Comparison of ENCODE assay signal across 12 mouse cellular contexts in the genomic region with DNA sequence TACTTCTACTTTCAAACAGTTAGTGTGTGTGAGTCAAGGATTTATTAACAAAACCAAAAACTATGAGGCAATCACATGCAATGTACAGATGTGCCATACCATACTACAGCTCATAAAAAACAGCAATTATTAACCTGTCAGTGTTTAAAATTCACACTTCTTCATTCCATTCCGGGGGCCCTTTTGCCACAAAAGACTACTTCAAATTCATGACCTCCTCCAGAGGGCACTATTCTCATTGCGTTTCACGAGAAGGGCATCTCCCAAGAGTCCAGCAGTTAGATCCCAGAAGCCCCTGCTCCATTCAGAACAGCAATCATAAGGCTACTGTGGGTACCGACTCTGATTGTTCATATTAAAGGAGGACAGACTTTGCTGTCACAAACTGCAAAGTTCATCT.
DNase-seq lines count a peak whose midpoint lies in the region; ATAC-seq and TF ChIP-seq lines count a peak whose summit lies in the region.
"Had no signal": no experiment of that assay in that cellular context is flagged by ENCODE, and none has a peak within 500 bp of the region (broad histone marks: within the 10 kb centered on the region; RNA-seq: fewer than 3 reads in every experiment).

No protein-coding gene starts in this region.

- peak; percentile 63 for TF ChIP-seq CTCF in kidney, postnatal 0 days (IDR thresholded peaks at IDR 0.05; ENCODE audit: low read depth)

- no peaks in the 10 kb centered on the region for H3K4me1 ChIP-seq in kidney, postnatal 0 days (replicated peaks; ENCODE audit: insufficient read depth, low read length)
- H3K4me1 ChIP-seq in kidney, embryonic 15.5 days, result peaks cover 21% of the 10 kb centered on the region
- peaks cover 14% of the 10 kb centered on the region for H3K4me1 ChIP-seq in midbrain, embryonic 13.5 days (replicated peaks)

- no peaks in the 10 kb centered on the region for H3K27me3 ChIP-seq in kidney, postnatal 0 days (ENCODE audit: insufficient read depth, low read length)
- H3K27me3 ChIP-seq in kidney, embryonic 15.5 days, result no peaks in the 10 kb centered on the region
- no peaks in the 10 kb centered on the region; the same call in 1 of the 2 replicates for H3K27me3 ChIP-seq in midbrain, embryonic 13.5 days
- H3K27me3 ChIP-seq: intestine, embryonic 15.5 days had no signal

- no peak overlapping the region for H3K4me2 ChIP-seq in kidney, postnatal 0 days (ENCODE audit: low read length)
- H3K4me2 ChIP-seq in kidney, embryonic 15.5 days, result no peak overlapping the region
- H3K4me2 ChIP-seq in midbrain, embryonic 13.5 days (replicated peaks), result no peak overlapping the region
- H3K4me2 ChIP-seq: intestine, embryonic 15.5 days; limb, embryonic 12.5 days; midbrain, embryonic 11.5 days had no signal

- DNase-seq in adrenal gland, postnatal 14 days, result peak; percentile 30
- no peak for DNase-seq in adrenal gland, postnatal 25 days
- peak; percentile 59 for DNase-seq in kidney, postnatal 0 days (ENCODE audit: low spot score)
- DNase-seq in adipocyte (ENCODE audit: low spot score), result peak; percentile 5
- no peak for DNase-seq in MN1 (ENCODE audit: low spot score)
- DNase-seq: cerebellum, adult 18-20 months had no signal

- no peak overlapping the region for H3K9ac ChIP-seq in kidney, postnatal 0 days (ENCODE audit: low read depth, low read length)
- no peak overlapping the region for H3K9ac ChIP-seq in kidney, embryonic 15.5 days
- H3K9ac ChIP-seq in midbrain, embryonic 13.5 days (replicated peaks), result no peak overlapping the region
- H3K9ac ChIP-seq: intestine, embryonic 15.5 days; limb, embryonic 12.5 days had no signal

- no peak for ATAC-seq in kidney, postnatal 0 days (replicated peaks; ENCODE audit: low FRiP score, low read depth)
- no peak for ATAC-seq in kidney, embryonic 15.5 days (replicated peaks; ENCODE audit: low FRiP score)
- ATAC-seq in megakaryocyte, adult 5-6 weeks (ENCODE audit: poor library complexity, severe bottlenecking), result 0 out of 2 replicates have a peak, but pooled peaks have one; percentile 30
- no peak for ATAC-seq in midbrain, embryonic 13.5 days
- ATAC-seq: intestine, embryonic 15.5 days had no signal

- H3K4me3 ChIP-seq in kidney, postnatal 0 days (replicated peaks; ENCODE audit: low read depth, low read length), result no peak overlapping the region
- H3K4me3 ChIP-seq in kidney, embryonic 15.5 days (replicated peaks), result no peak overlapping the region
- no peak overlapping the region for H3K4me3 ChIP-seq in midbrain, embryonic 13.5 days (replicated peaks)
- H3K4me3 ChIP-seq: intestine, embryonic 15.5 days; limb, embryonic 12.5 days had no signal

- no peaks in the 10 kb centered on the region for H3K9me3 ChIP-seq in kidney, postnatal 0 days (replicated peaks; ENCODE audit: low read length)
- no peaks in the 10 kb centered on the region for H3K9me3 ChIP-seq in kidney, embryonic 15.5 days (replicated peaks)
- H3K9me3 ChIP-seq in midbrain, embryonic 13.5 days, result no peaks in the 10 kb centered on the region
- H3K9me3 ChIP-seq: intestine, embryonic 15.5 days; limb, embryonic 12.5 days had no signal

- WGBS in kidney, postnatal 0 days, result 28% methylated on average over 4 of the region's 4 CpGs
- 34% methylated on average over 4 of the region's 4 CpGs for WGBS in kidney, embryonic 15.5 days
- WGBS in midbrain, embryonic 13.5 days, result 32% methylated on average over 4 of the region's 4 CpGs

- H3K36me3 ChIP-seq in kidney, postnatal 0 days (ENCODE audit: insufficient read depth, low read length), result no peaks in the 10 kb centered on the region
- no peaks in the 10 kb centered on the region for H3K36me3 ChIP-seq in kidney, embryonic 15.5 days
- H3K36me3 ChIP-seq in midbrain, embryonic 13.5 days, result no peaks in the 10 kb centered on the region
- H3K36me3 ChIP-seq: intestine, embryonic 15.5 days; limb, embryonic 12.5 days had no signal

- no peak overlapping the region for H3K27ac ChIP-seq in kidney, postnatal 0 days
- H3K27ac ChIP-seq in kidney, embryonic 15.5 days, result no peak overlapping the region
- H3K27ac ChIP-seq in midbrain, embryonic 13.5 days, result no peak overlapping the region
- H3K27ac ChIP-seq: intestine, embryonic 15.5 days; limb, embryonic 12.5 days had no signal

Comparison
In these comparisons a context has a peak if more than half of its experiments do, and no peak if none do; other contexts are left out.
1. DNase-seq: peak in adrenal gland, postnatal 14 days (single experiment), kidney, postnatal 0 days (single experiment) and adipocyte (single experiment); none in adrenal gland, postnatal 25 days (single experiment) and MN1 (single experiment).